Mouse (Mus musculus) lung, postnatal 0 days (tissue): Measurements from ENCODE around the gene Veph1. TPM values are rescaled to one million over a fixed set of nuclear protein-coding genes. Genes with fewer than 3 reads are reported as not detected.

Experiments
- ATAC-seq: fragments of 200-750 bp; cut with Nextera tagmentation; 2 replicates; pipeline ENCODE4 v1.8.0; 2017; ENCODE audit warnings: moderate library complexity
- DNase-seq: peaks from one replicate; pipeline ENCODE4 v3.0.0-alpha.2; 2016; ENCODE audit warnings: low spot score
- H3K27ac ChIP-seq: fragments of 300-500 bp; sonication (generic); 2 replicates; pipeline ENCODE4 v1.5.1; 2014; ENCODE audit warnings: antibody characterized with exemption, mild to moderate bottlenecking, low read length, mixed read lengths
- H3K27me3 ChIP-seq: fragments of 300-500 bp; sonication (generic); replicated peaks from 2 replicates; pipeline ENCODE4 v1.6.1; 2014; ENCODE audit warnings: low read length, mixed read lengths; ENCODE audit not compliant: insufficient read depth
- H3K36me3 ChIP-seq: fragments of 300-500 bp; sonication (generic); 2 replicates; pipeline ENCODE4 v1.6.1; 2014; ENCODE audit warnings: low read length, mixed read lengths; ENCODE audit not compliant: insufficient read depth
- H3K4me1 ChIP-seq: fragments of 300-500 bp; sonication (generic); 2 replicates; pipeline ENCODE4 v1.6.1; 2014; ENCODE audit warnings: antibody characterized with exemption, low read depth, low read length, mixed read lengths; ENCODE audit not compliant: insufficient read depth
- H3K4me2 ChIP-seq: fragments of 300-500 bp; sonication (generic); replicated peaks from 2 replicates; pipeline ENCODE4 v1.6.1; 2014; ENCODE audit warnings: low read depth, mild to moderate bottlenecking, low read length, moderate library complexity, mixed read lengths
- H3K4me3 ChIP-seq: fragments of 300-500 bp; sonication (generic); 2 replicates; pipeline ENCODE4 v1.5.1; 2014; ENCODE audit warnings: low read depth, low read length
- H3K9ac ChIP-seq: fragments of 300-500 bp; sonication (generic); replicated peaks from 2 replicates; pipeline ENCODE4 v1.6.1; 2014; ENCODE audit warnings: low read depth, mild to moderate bottlenecking
- H3K9me3 ChIP-seq: fragments of 300-500 bp; sonication (generic); 2 replicates; pipeline ENCODE4 v1.6.1; 2016; ENCODE audit warnings: low read length, mixed read lengths
- CTCF ChIP-seq: IDR thresholded peaks from 2 replicates; pipeline ENCODE4 v1.5.1; 2016; ENCODE audit warnings: antibody characterized with exemption, mild to moderate bottlenecking
- EP300 ChIP-seq: IDR thresholded peaks from 2 replicates; pipeline ENCODE4 v1.6.1; 2016; ENCODE audit warnings: antibody characterized with exemption, mild to moderate bottlenecking, control low read depth
- WGBS: fragments of 180-500 bp; shearing (Covaris S2); extraction: QIAGEN DNeasy Blood & Tissue Kit; methylation state at CpG from one replicate; pipeline ENCODE4 v1.1.7; 2014; 5-methylcytosine and 5-hydroxymethylcytosine counted together
- polyA plus RNA-seq: library from polyadenylated mRNA; unstranded; fragments of >200 nt; fragmentation: Nextera tagmentation; extraction: Ambion mirVana; gene quantifications from 2 replicates; pipeline ENCODE4 v1.2.1, GENCODE M21; 2015

The Veph1 gene
- polyA plus RNA-seq, 1 experiment from 2014 or later, result 3.0 TPM

GRCm38 (mm10) chr3:66025454-66025853, 271.2 kb downstream of the Veph1 start:
- Histone ChIP-seq H3K9me3 (no peaks in the 10 kb centered on the region), H3K4me3 (no peak overlapping the region), H3K27ac (no peak overlapping the region), H3K27me3 (no peaks in the 10 kb centered on the region), H3K9ac (no peak overlapping the region), H3K36me3 (no peaks in the 10 kb centered on the region), H3K4me1 (no peaks in the 10 kb centered on the region), H3K4me2 (no peak overlapping the region)
- DNase-seq, result no peak
- 86% methylated on average over 3 of the region's 3 CpGs for WGBS
- no peak for ATAC-seq
- TF ChIP-seq CTCF (no peak), EP300 (no peak)

- H3K9me3 ChIP-seq, result no peaks in the 10 kb centered on the region
- no peak for ATAC-seq
- no peaks in the 10 kb centered on the region for H3K27me3 ChIP-seq
Observed at GRCm38 (mm10) chr3:66024220-66024792, 272.3 kb downstream of the Veph1 start.

GRCm38 (mm10) chr3:66019171-66019570, 277.5 kb downstream of the Veph1 start:
- H3K36me3 ChIP-seq, result no peaks in the 10 kb centered on the region
- H3K27ac ChIP-seq, result no peak overlapping the region
- no peak overlapping the region for H3K4me3 ChIP-seq
- WGBS, result 71% methylated on average over 5 of the region's 5 CpGs
- no peak overlapping the region for H3K4me2 ChIP-seq
- no peaks in the 10 kb centered on the region for H3K4me1 ChIP-seq
- ATAC-seq (no peak), DNase-seq (peak; percentile 21)
- no peaks in the 10 kb centered on the region for H3K27me3 ChIP-seq
- no peak overlapping the region for H3K9ac ChIP-seq
- H3K9me3 ChIP-seq, result no peaks in the 10 kb centered on the region
- TF ChIP-seq EP300 (no peak), CTCF (no peak)

More at GRCm38 (mm10) chr3:66024220-66024792, 272.3 kb downstream of the Veph1 start:
- TF ChIP-seq EP300, result no peak
- no peak for TF ChIP-seq CTCF
- 49% methylated on average over 5 of the region's 5 CpGs for WGBS
- Histone ChIP-seq H3K9ac (no peak overlapping the region), H3K4me1 (no peaks in the 10 kb centered on the region), H3K36me3 (no peaks in the 10 kb centered on the region), H3K4me3 (no peak overlapping the region), H3K4me2 (no peak overlapping the region), H3K27ac (no peak overlapping the region)
- DNase-seq, result no peak

GRCm38 (mm10) chr3:66007632-66008401, 288.8 kb downstream of the Veph1 start:
- H3K4me3 ChIP-seq, result no peak overlapping the region

GRCm38 (mm10) chr3:66004989-66005388, 291.6 kb downstream of the Veph1 start:
- Histone ChIP-seq H3K36me3 (no peaks in the 10 kb centered on the region), H3K27me3 (no peaks in the 10 kb centered on the region), H3K9me3 (no peaks in the 10 kb centered on the region), H3K4me2 (no peak overlapping the region), H3K4me3 (no peak overlapping the region), H3K4me1 (no peaks in the 10 kb centered on the region), H3K9ac (no peak overlapping the region), H3K27ac (no peak overlapping the region)
- 68% methylated on average over 4 of the region's 4 CpGs for WGBS
- ATAC-seq (no peak), DNase-seq (no peak)
- TF ChIP-seq EP300 (no peak), CTCF (no peak)

More at GRCm38 (mm10) chr3:66007632-66008401, 288.8 kb downstream of the Veph1 start:
- Histone ChIP-seq H3K9me3 (no peaks in the 10 kb centered on the region), H3K36me3 (no peaks in the 10 kb centered on the region), H3K4me1 (no peaks in the 10 kb centered on the region), H3K27me3 (no peaks in the 10 kb centered on the region), H3K27ac (no peak overlapping the region), H3K4me2 (no peak overlapping the region), H3K9ac (no peak overlapping the region)
- no peak for DNase-seq
- no peak for TF ChIP-seq CTCF
- no peak; the same call in 1 of the 2 replicates for TF ChIP-seq EP300
- 66% methylated on average over 3 of the region's 3 CpGs for WGBS
- ATAC-seq, result no peak

GRCm38 (mm10) chr3:66004220-66004951, 292.3 kb downstream of the Veph1 start:
- Histone ChIP-seq H3K27ac (no peak overlapping the region), H3K9me3 (no peaks in the 10 kb centered on the region), H3K4me1 (no peaks in the 10 kb centered on the region), H3K27me3 (no peaks in the 10 kb centered on the region), H3K36me3 (no peaks in the 10 kb centered on the region), H3K9ac (no peak overlapping the region), H3K4me2 (no peak overlapping the region), H3K4me3 (no peak overlapping the region)
- 61% methylated on average over 7 of the region's 7 CpGs for WGBS
- no peak for ATAC-seq
- no peak for TF ChIP-seq EP300
- peak; percentile 42 for TF ChIP-seq CTCF
- DNase-seq, result peak; percentile 62

Other genes with a start within 250 kb of the Veph1 start
- 5.4 and 6.3 TPM in 2 replicates for gene Ptx3, start 76.9 kb downstream of the Veph1 start, polyA plus RNA-seq